Mouse (Mus musculus): Measurements from ENCODE around the gene Tmem259. TPM values are rescaled to one million over a fixed set of nuclear protein-coding genes. Genes with fewer than 3 reads are reported as not detected.

Gene Tmem259
- polyA plus RNA-seq, 1 experiment from 2014 or later = 21.4 TPM

GRCm38 (mm10) chr10:80022806-80023205 is 38.7 kb upstream of the Tmem259 start:
- H3K9ac ChIP-seq = no peak overlapping the region
- H3K9me3 ChIP-seq = no peaks in the 10 kb centered on the region
- H3K4me2 ChIP-seq = no peak overlapping the region
- H3K36me3 ChIP-seq = no peaks in the 10 kb centered on the region
- H3K4me1 ChIP-seq (replicated peaks) = peaks cover 9% of the 10 kb centered on the region; the same call in 1 of the 2 replicates
- no peak overlapping the region for H3K4me3 ChIP-seq
- H3K27me3 ChIP-seq = peaks cover 25% of the 10 kb centered on the region
- H3K27ac ChIP-seq (replicated peaks) = no peak overlapping the region
- ATAC-seq (ENCODE audit: low read depth) = no peak
- 92% methylated on average over 8 of the region's 8 CpGs for WGBS

- no peak overlapping the region for H3K4me2 ChIP-seq
- no peak overlapping the region for H3K27ac ChIP-seq (replicated peaks)
- no peaks in the 10 kb centered on the region for H3K36me3 ChIP-seq
- H3K4me1 ChIP-seq (replicated peaks) = peaks cover 9% of the 10 kb centered on the region; the same call in 1 of the 2 replicates
- 94% methylated on average over 12 of the region's 12 CpGs for WGBS
- ATAC-seq (ENCODE audit: low read depth) = no peak
- no peak overlapping the region for H3K4me3 ChIP-seq
- H3K9me3 ChIP-seq = no peaks in the 10 kb centered on the region
- no peak overlapping the region for H3K9ac ChIP-seq
- H3K27me3 ChIP-seq = peaks cover 31% of the 10 kb centered on the region
Measured at GRCm38 (mm10) chr10:80022164-80022563, 38.0 kb upstream of the Tmem259 start.

- no peak for ATAC-seq (ENCODE audit: low read depth)
- no peaks in the 10 kb centered on the region for H3K9me3 ChIP-seq
- no peaks in the 10 kb centered on the region for H3K36me3 ChIP-seq
- no peak overlapping the region for H3K4me3 ChIP-seq
- no peak overlapping the region for H3K27ac ChIP-seq (replicated peaks)
- no peak overlapping the region for H3K9ac ChIP-seq
- WGBS = 90% methylated on average over 13 of the region's 13 CpGs
- H3K27me3 ChIP-seq = peaks cover 39% of the 10 kb centered on the region
- H3K4me1 ChIP-seq (replicated peaks) = peaks cover 9% of the 10 kb centered on the region; the same call in 1 of the 2 replicates
- no peak overlapping the region for H3K4me2 ChIP-seq
Measured at GRCm38 (mm10) chr10:80021320-80021641, 37.2 kb upstream of the Tmem259 start.

GRCm38 (mm10) chr10:80020603-80021319 is 36.6 kb upstream of the Tmem259 start:
- WGBS = 84% methylated on average over 18 of the region's 18 CpGs
- ATAC-seq (ENCODE audit: low read depth) = no peak
- no peaks in the 10 kb centered on the region for H3K9me3 ChIP-seq
- H3K4me1 ChIP-seq (replicated peaks) = peaks cover 9% of the 10 kb centered on the region; the same call in 1 of the 2 replicates
- H3K27ac ChIP-seq (replicated peaks) = no peak overlapping the region
- H3K27me3 ChIP-seq = peaks cover 44% of the 10 kb centered on the region
- no peaks in the 10 kb centered on the region for H3K36me3 ChIP-seq
- H3K4me2 ChIP-seq = no peak overlapping the region
- H3K9ac ChIP-seq = no peak overlapping the region
- no peak overlapping the region for H3K4me3 ChIP-seq

- no peaks in the 10 kb centered on the region for H3K9me3 ChIP-seq
- H3K4me1 ChIP-seq (replicated peaks) = peaks cover 9% of the 10 kb centered on the region; the same call in 1 of the 2 replicates
- 0 out of 2 replicates have a peak overlapping the region, but pooled peaks have one; percentile 8 for H3K4me3 ChIP-seq
- H3K4me2 ChIP-seq = peak overlapping the region; percentile 37
- 0 out of 2 replicates have a peak overlapping the region, but pooled peaks have one; percentile 17 for H3K9ac ChIP-seq
- ATAC-seq (ENCODE audit: low read depth) = no peak
- 30% methylated on average over 11 of the region's 11 CpGs for WGBS
- H3K36me3 ChIP-seq = 0 out of 2 replicates have a peak, but pooled peaks cover 3% of the 10 kb centered on the region
- H3K27ac ChIP-seq (replicated peaks) = no peak overlapping the region
- peaks cover 50% of the 10 kb centered on the region for H3K27me3 ChIP-seq
Measured at GRCm38 (mm10) chr10:80020191-80020590, 36.1 kb upstream of the Tmem259 start.

- 0 out of 2 replicates have a peak, but pooled peaks cover 8% of the 10 kb centered on the region for H3K36me3 ChIP-seq
- ATAC-seq (ENCODE audit: low read depth) = no peak; the same call in 1 of the 2 replicates
- H3K9ac ChIP-seq = 0 out of 2 replicates have a peak overlapping the region, but pooled peaks have one; percentile 17
- H3K4me3 ChIP-seq = 0 out of 2 replicates have a peak overlapping the region, but pooled peaks have one; percentile 8
- peak overlapping the region; percentile 37 for H3K4me2 ChIP-seq
- WGBS = 7% methylated on average over 20 of the region's 20 CpGs
- no peak overlapping the region for H3K27ac ChIP-seq (replicated peaks)
- no peaks in the 10 kb centered on the region for H3K9me3 ChIP-seq
- peaks cover 9% of the 10 kb centered on the region; the same call in 1 of the 2 replicates for H3K4me1 ChIP-seq (replicated peaks)
- peaks cover 56% of the 10 kb centered on the region for H3K27me3 ChIP-seq
Measured at GRCm38 (mm10) chr10:80019471-80020131, 35.5 kb upstream of the Tmem259 start.

GRCm38 (mm10) chr10:80018739-80019297 is 34.7 kb upstream of the Tmem259 start:
- Histone ChIP-seq H3K9ac (no peak overlapping the region), H3K9me3 (no peaks in the 10 kb centered on the region), H3K27ac (replicated peaks) (no peak overlapping the region), H3K4me3 (no peak overlapping the region), H3K4me2 (peak overlapping the region; percentile 21; the same call in 1 of the 2 replicates), H3K27me3 (peaks cover 64% of the 10 kb centered on the region), H3K36me3 (0 out of 2 replicates have a peak, but pooled peaks cover 8% of the 10 kb centered on the region), H3K4me1 (replicated peaks) (peaks cover 9% of the 10 kb centered on the region; the same call in 1 of the 2 replicates)
- 5% methylated on average over 15 of the region's 15 CpGs for WGBS
- no peak for ATAC-seq (ENCODE audit: low read depth)

- no peak overlapping the region for H3K4me3 ChIP-seq
- no peak for ATAC-seq (ENCODE audit: low read depth)
- peaks cover 9% of the 10 kb centered on the region; the same call in 1 of the 2 replicates for H3K4me1 ChIP-seq (replicated peaks)
- no peaks in the 10 kb centered on the region for H3K9me3 ChIP-seq
- no peak overlapping the region for H3K27ac ChIP-seq (replicated peaks)
- H3K36me3 ChIP-seq = peaks cover 17% of the 10 kb centered on the region; the same call in 1 of the 2 replicates
- no peak overlapping the region for H3K4me2 ChIP-seq
- 82% methylated on average over 14 of the region's 14 CpGs for WGBS
- H3K9ac ChIP-seq = no peak overlapping the region
- H3K27me3 ChIP-seq = peaks cover 74% of the 10 kb centered on the region
Measured at GRCm38 (mm10) chr10:80017771-80018170, 33.6 kb upstream of the Tmem259 start.

- no peak overlapping the region for H3K4me2 ChIP-seq
Measured at GRCm38 (mm10) chr10:80017361-80017760, 33.2 kb upstream of the Tmem259 start.

GRCm38 (mm10) chr10:80016931-80017330 is 32.8 kb upstream of the Tmem259 start:
- Histone ChIP-seq H3K27ac (replicated peaks) (no peak overlapping the region), H3K9ac (no peak overlapping the region), H3K27me3 (peaks cover 83% of the 10 kb centered on the region), H3K4me3 (no peak overlapping the region), H3K4me2 (no peak overlapping the region), H3K4me1 (replicated peaks) (peaks cover 9% of the 10 kb centered on the region; the same call in 1 of the 2 replicates), H3K9me3 (no peaks in the 10 kb centered on the region), H3K36me3 (peaks cover 26% of the 10 kb centered on the region)
- no peak for ATAC-seq (ENCODE audit: low read depth)
- WGBS = 89% methylated on average over 10 of the region's 10 CpGs

More at GRCm38 (mm10) chr10:80017361-80017760, 33.2 kb upstream of the Tmem259 start:
- Histone ChIP-seq H3K27ac (replicated peaks) (no peak overlapping the region), H3K9me3 (no peaks in the 10 kb centered on the region), H3K27me3 (peaks cover 78% of the 10 kb centered on the region), H3K4me1 (replicated peaks) (peaks cover 9% of the 10 kb centered on the region; the same call in 1 of the 2 replicates), H3K9ac (no peak overlapping the region), H3K4me3 (no peak overlapping the region), H3K36me3 (peaks cover 21% of the 10 kb centered on the region; the same call in 1 of the 2 replicates)
- no peak for ATAC-seq (ENCODE audit: low read depth)
- WGBS = 65% methylated on average over 3 of the region's 3 CpGs

- no peak within 1 kb of the TSS for H3K27ac ChIP-seq (replicated peaks)
- H3K36me3 ChIP-seq = peaks cover 30% of the 10 kb centered on the region
- 66% methylated on average over 11 of the region's 11 CpGs for WGBS
- no peak within 1 kb of the TSS for H3K9ac ChIP-seq
- H3K27me3 ChIP-seq = peaks cover 87% of the 10 kb centered on the region
- no peak within 1 kb of the TSS for H3K4me3 ChIP-seq
- no peak for ATAC-seq (ENCODE audit: low read depth)
- no peaks in the 10 kb centered on the region for H3K9me3 ChIP-seq
- no peak within 1 kb of the TSS for H3K4me2 ChIP-seq
- H3K4me1 ChIP-seq (replicated peaks) = peaks cover 9% of the 10 kb centered on the region; the same call in 1 of the 2 replicates
Measured at GRCm38 (mm10) chr10:80016511-80016910, 32.4 kb upstream of the Tmem259 start, which contains the start of gene Arhgap45. Gene Arhgap45, plus strand, starts transcription at chr10:80016653.

Data from neural tube, embryonic 13.5 days (tissue).